Mouse (Mus musculus) heart, embryonic 16.5 days (tissue): Measurements from ENCODE around the gene Foxa1. TPM values are rescaled to one million over a fixed set of nuclear protein-coding genes. Genes with fewer than 3 reads are reported as not detected.

Experiments used
- ATAC-seq: fragments of 200-750 bp; cut with Nextera tagmentation; replicated peaks from 2 replicates; pipeline ENCODE4 v1.8.0; 2017; ENCODE audit warnings: moderate number of reproducible peaks; ENCODE audit not compliant: insufficient read depth, low FRiP score; ENCODE audit errors: extremely low read depth
- H3K27ac ChIP-seq: fragments of 300-500 bp; sonication (generic); 2 replicates; pipeline ENCODE4 v1.5.1; 2014; ENCODE audit warnings: mild to moderate bottlenecking, low read length, control low read depth, moderate library complexity
- H3K27me3 ChIP-seq: fragments of 300-500 bp; sonication (generic); 2 replicates; pipeline ENCODE4 v1.6.1; 2014; ENCODE audit warnings: low read length, mixed read lengths; ENCODE audit not compliant: control insufficient read depth, insufficient read depth
- H3K36me3 ChIP-seq: fragments of 300-500 bp; sonication (generic); 2 replicates; pipeline ENCODE4 v1.6.1; 2014; ENCODE audit not compliant: control insufficient read depth, insufficient read depth
- H3K4me1 ChIP-seq: fragments of 300-500 bp; sonication (generic); 2 replicates; pipeline ENCODE4 v1.6.1; 2014; ENCODE audit warnings: low read length, mixed read lengths; ENCODE audit not compliant: control insufficient read depth, insufficient read depth
- H3K4me2 ChIP-seq: fragments of 300-500 bp; sonication (generic); 2 replicates; pipeline ENCODE4 v1.6.1; 2014; ENCODE audit warnings: low read depth, mild to moderate bottlenecking, control low read depth, low read length
- H3K4me3 ChIP-seq: fragments of 300-500 bp; sonication (generic); 2 replicates; pipeline ENCODE4 v1.5.1; 2014; ENCODE audit warnings: mild to moderate bottlenecking, control low read depth, low read length
- H3K9ac ChIP-seq: fragments of 300-500 bp; sonication (generic); 2 replicates; pipeline ENCODE4 v1.6.1; 2014; ENCODE audit warnings: low read length, control low read depth
- H3K9me3 ChIP-seq: fragments of 300-500 bp; sonication (generic); replicated peaks from 2 replicates; pipeline ENCODE4 v1.6.1; 2016; ENCODE audit warnings: low read length; ENCODE audit not compliant: control insufficient read depth
- WGBS: fragments of 180-500 bp; shearing (Covaris S2); extraction: QIAGEN DNeasy Blood & Tissue Kit; methylation state at CpG from one replicate; pipeline ENCODE4 v1.1.7; 2014; 5-methylcytosine and 5-hydroxymethylcytosine counted together
- polyA plus RNA-seq: library from polyadenylated mRNA; unstranded; fragments of >200 nt; fragmentation: Nextera tagmentation; extraction: Ambion mirVana; gene quantifications from 2 replicates; pipeline ENCODE4 v1.2.1, GENCODE M21; 2015

Foxa1 gene
- polyA plus RNA-seq, 1 experiment from 2014 or later: 0.18 TPM

- no peak for ATAC-seq
- whole genome bisulfite sequencing: 64% methylated on average over 4 of the region's 4 CpGs
- Histone ChIP-seq H3K4me1 (no peaks in the 10 kb centered on the region), H3K9me3 (no peaks in the 10 kb centered on the region), H3K9ac (no peak overlapping the region), H3K4me2 (no peak overlapping the region), H3K4me3 (no peak overlapping the region), H3K36me3 (no peaks in the 10 kb centered on the region), H3K27me3 (no peaks in the 10 kb centered on the region), H3K27ac (no peak overlapping the region)
These were observed 37.0 kb downstream of the Foxa1 start for GRCm38 (mm10) chr12:57509726-57510125.

GRCm38 (mm10) chr12:57508938-57509337 lies 37.8 kb downstream of the Foxa1 start:
- no peak overlapping the region for H3K4me3 ChIP-seq
- H3K9me3 ChIP-seq: no peaks in the 10 kb centered on the region
- H3K27ac ChIP-seq: no peak overlapping the region
- no peak for ATAC-seq
- 51% methylated on average over 11 of the region's 11 CpGs for WGBS
- no peaks in the 10 kb centered on the region for H3K4me1 ChIP-seq
- no peak overlapping the region for H3K4me2 ChIP-seq
- no peaks in the 10 kb centered on the region for H3K27me3 ChIP-seq
- H3K9ac ChIP-seq: no peak overlapping the region
- H3K36me3 ChIP-seq: no peaks in the 10 kb centered on the region

- Histone ChIP-seq H3K4me2 (no peak overlapping the region), H3K9me3 (no peaks in the 10 kb centered on the region), H3K27me3 (no peaks in the 10 kb centered on the region), H3K4me1 (no peaks in the 10 kb centered on the region), H3K9ac (no peak overlapping the region), H3K36me3 (no peaks in the 10 kb centered on the region), H3K27ac (no peak overlapping the region), H3K4me3 (no peak overlapping the region)
- 63% methylated on average over 7 of the region's 7 CpGs for WGBS
- ATAC-seq: no peak
These were observed 41.4 kb downstream of the Foxa1 start for GRCm38 (mm10) chr12:57505329-57505728.

- no peaks in the 10 kb centered on the region for H3K9me3 ChIP-seq
- no peak overlapping the region for H3K4me3 ChIP-seq
- WGBS: 78% methylated on average over 7 of the region's 7 CpGs
- H3K27me3 ChIP-seq: no peaks in the 10 kb centered on the region
- H3K4me1 ChIP-seq: no peaks in the 10 kb centered on the region
- no peaks in the 10 kb centered on the region for H3K36me3 ChIP-seq
- no peak overlapping the region for H3K4me2 ChIP-seq
- no peak overlapping the region for H3K9ac ChIP-seq
- no peak overlapping the region for H3K27ac ChIP-seq
- no peak for ATAC-seq
These were observed 46.5 kb downstream of the Foxa1 start for GRCm38 (mm10) chr12:57500246-57500645.

DNA sequence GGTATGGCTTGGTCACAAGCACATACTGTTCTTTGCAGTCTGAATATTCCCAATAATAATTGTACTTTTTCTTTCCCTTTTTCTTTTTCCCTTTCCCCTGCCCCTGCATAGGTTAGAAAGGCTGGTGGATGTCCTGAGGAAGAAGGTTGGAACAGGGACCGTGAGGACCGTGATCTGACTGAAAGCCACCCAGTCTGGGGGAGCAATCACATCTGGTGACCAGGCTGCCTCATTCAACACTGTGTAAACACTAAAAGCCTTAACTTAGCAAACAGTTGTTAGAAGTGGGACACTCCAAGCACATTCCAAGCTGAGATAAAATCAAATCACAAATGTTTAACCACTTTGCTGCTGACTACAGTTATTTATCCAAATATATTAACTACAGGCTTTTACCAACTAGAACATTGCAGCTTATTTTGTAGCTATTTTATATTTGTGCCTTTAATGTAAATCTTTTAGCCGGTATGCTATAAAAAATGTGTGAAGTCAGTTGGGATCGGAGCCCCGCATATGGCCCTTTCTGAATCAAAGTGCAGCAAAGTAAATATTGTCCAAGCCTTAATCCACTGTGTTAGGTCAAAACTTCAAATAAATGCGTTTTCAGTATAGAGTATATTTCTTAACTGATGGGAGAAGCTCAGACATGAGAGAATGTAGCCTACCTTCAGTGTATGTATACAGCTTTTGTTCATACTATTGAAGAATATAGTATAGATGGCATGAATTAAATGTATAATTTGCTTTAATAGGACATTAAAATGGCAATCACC lies 50.2 kb downstream of the Foxa1 start:
- no peaks in the 10 kb centered on the region for H3K36me3 ChIP-seq
- WGBS: 66% methylated on average over 6 of the region's 6 CpGs
- no peak for ATAC-seq
- H3K27ac ChIP-seq: no peak overlapping the region
- no peaks in the 10 kb centered on the region for H3K9me3 ChIP-seq
- H3K4me2 ChIP-seq: no peak overlapping the region
- H3K4me3 ChIP-seq: no peak overlapping the region
- H3K9ac ChIP-seq: no peak overlapping the region
- no peaks in the 10 kb centered on the region for H3K4me1 ChIP-seq
- no peaks in the 10 kb centered on the region for H3K27me3 ChIP-seq

Other genes starting within 250 kb of the Foxa1 start
- gene Ttc6, start 17.2 kb upstream of the Foxa1 start, polyA plus RNA-seq: 0.09 and 0.57 TPM in 2 replicates